Mouse (Mus musculus) layer of hippocampus, adult 8-10 months (tissue): Measurements from ENCODE around the gene Nlrp1a. TPM values are rescaled to one million over a fixed set of nuclear protein-coding genes. Genes with fewer than 3 reads are reported as not detected.

Experiments used
- DNase-seq, 2 experiments: peaks; one replicate each; pipeline ENCODE4 v3.0.0; 2022; ENCODE audit warnings: low spot score in 2 of 2
- total RNA-seq, 4 experiments: library from RNA; stranded (reverse); gene quantifications; 2 replicates each; pipeline ENCODE4 v1.2.4; 2022

The Nlrp1a gene
- 1 to 10 TPM in 2 of 4 experiments, under 1 TPM in 2; 0.60 to 1.1 (median 0.94) TPM for total RNA-seq

DNA sequence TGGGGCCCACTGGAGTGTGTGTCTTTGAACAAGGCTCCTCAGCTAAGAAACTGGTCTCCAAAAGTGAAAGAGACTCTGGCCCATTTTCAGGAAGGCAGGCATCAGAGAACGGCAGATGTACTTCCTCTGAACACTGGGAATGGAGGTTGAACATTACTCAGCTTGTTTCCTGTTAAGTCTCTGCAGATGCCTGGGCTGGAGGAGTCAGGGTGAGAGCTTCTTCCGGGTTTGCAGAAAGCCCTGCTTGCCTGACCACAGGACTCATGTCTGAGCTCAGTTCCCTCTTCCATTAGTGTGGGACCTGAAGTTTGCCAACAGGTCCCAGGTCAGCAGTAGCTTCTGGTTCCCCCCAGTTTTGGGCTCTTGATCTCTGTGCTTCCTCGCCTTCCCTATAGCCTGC, at the start of gene Nlrp1a:
Gene Nlrp1a, minus strand, starts transcription at position 44 of the 400 bp plus-strand sequence.
- DNase-seq: no peak

- no peak for DNase-seq
Measured at GRCm38 (mm10) chr11:71169633-71170032, 25.1 kb upstream of the Nlrp1a start.

DNA sequence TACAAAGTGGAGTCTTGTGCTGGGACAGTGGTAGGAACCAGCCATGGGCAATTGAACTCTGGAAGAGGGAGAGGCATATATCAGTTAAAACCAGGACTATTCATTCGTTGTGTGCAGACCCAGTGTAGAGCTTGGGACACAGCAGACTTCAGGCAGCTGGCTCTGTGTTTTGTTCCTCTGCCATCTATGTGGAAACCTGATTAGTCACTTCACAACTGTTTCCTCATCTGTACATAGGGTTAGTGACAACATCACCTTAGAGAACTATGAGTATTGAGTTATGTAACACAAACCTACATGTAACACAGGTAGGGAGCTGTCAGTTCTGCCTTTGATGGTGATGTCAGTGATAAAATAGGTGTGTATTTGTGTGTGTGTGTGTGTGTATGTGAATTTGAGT, 19.6 kb upstream of the Nlrp1a start:
- DNase-seq: no peak

- no peak for DNase-seq
Measured at GRCm38 (mm10) chr11:71159439-71160136, 15.1 kb upstream of the Nlrp1a start.

GRCm38 (mm10) chr11:71155272-71155671, 10.8 kb upstream of the Nlrp1a start:
- DNase-seq: no peak

GRCm38 (mm10) chr11:71142031-71142430, 2.5 kb downstream of the Nlrp1a start:
- DNase-seq: no peak

DNA sequence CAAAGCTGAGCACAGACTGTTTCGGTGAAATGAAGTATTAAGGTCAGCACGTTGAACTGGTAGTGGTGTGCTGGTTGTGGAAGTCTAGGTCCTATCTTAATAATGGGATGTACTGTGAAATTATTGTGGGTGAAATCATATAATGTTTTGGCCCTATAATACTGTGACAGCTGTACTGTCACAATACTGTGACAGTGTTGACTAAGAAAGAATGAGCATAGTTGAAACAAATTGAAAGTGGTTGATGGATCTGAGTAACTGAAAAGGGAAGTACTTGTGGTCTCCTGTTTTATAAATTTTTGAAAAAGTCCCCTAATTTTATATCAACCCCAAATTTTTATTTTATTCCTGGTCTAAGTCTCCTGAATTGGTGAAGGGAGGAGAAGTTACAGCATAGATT, 37.4 kb downstream of the Nlrp1a start:
- no peak for DNase-seq

- no peak for DNase-seq
Measured at GRCm38 (mm10) chr11:71106261-71107021, 38.1 kb downstream of the Nlrp1a start.

GRCm38 (mm10) chr11:71103931-71104330, 40.6 kb downstream of the Nlrp1a start:
- no peak for DNase-seq

GRCm38 (mm10) chr11:71076342-71076741, 68.2 kb downstream of the Nlrp1a start:
- no peak for DNase-seq

GRCm38 (mm10) chr11:71052554-71052953, 92.0 kb downstream of the Nlrp1a start:
- no peak for DNase-seq

Other genes starting within 250 kb of the Nlrp1a start
- 10 to 100 TPM; 50.9 to 62.2 (median 52.4) TPM for gene Nup88, start 174.7 kb downstream of the Nlrp1a start, total RNA-seq
- gene Rpain, start 174.5 kb downstream of the Nlrp1a start, total RNA-seq: 10 to 100 TPM; 33.5 to 43.3 (median 39.9) TPM
- 100 to 1,000 TPM; 103 to 108 (median 106) TPM for gene C1qbp, start 161.7 kb downstream of the Nlrp1a start, total RNA-seq
- gene Dhx33, start 140.3 kb downstream of the Nlrp1a start, total RNA-seq: 10 to 100 TPM; 53.0 to 65.5 (median 58.5) TPM
- gene Mis12, start 125.1 kb downstream of the Nlrp1a start, total RNA-seq: 10 to 100 TPM; 15.6 to 22.4 (median 18.4) TPM
- gene Derl2, start 124.9 kb downstream of the Nlrp1a start, total RNA-seq: 10 to 100 TPM; 24.6 to 28.8 (median 26.3) TPM
- gene 6330403K07Rik, start 111.2 kb downstream of the Nlrp1a start, total RNA-seq: 100 to 1,000 TPM; 206 to 237 (median 226) TPM
- 1 to 10 TPM in 1 of 4 experiments, under 1 TPM in 3; 0.24 to 1.1 (median 0.56) TPM for gene Nlrp1b, start 86.0 kb upstream of the Nlrp1a start, total RNA-seq